8 mouse cellular contexts compared by ENCODE assay signal in genomic region chr2:157736854-157737850, GRCm38 (mm10). TPM values are rescaled to one million over a fixed set of nuclear protein-coding genes. Genes with fewer than 3 reads are reported as not detected.
DNase-seq lines count a peak whose midpoint lies in the region; ATAC-seq lines count a peak whose summit lies in the region.

Ctnnbl1 (plus strand) TSS chr2:157737401.

- peaks cover 2 to 5% of the 10 kb centered on the region in 2 experiments; a peak in 3 of 4 replicates for H3K4me1 ChIP-seq in heart, embryonic 14.5 days (ENCODE audit: control insufficient read depth in 2 of 2, insufficient read depth in 2 of 2, low read length in 2 of 2)
- peaks cover 15% of the 10 kb centered on the region for H3K4me1 ChIP-seq in liver, embryonic 13.5 days (replicated peaks)
- peaks cover 5% of the 10 kb centered on the region for H3K4me1 ChIP-seq in stomach, embryonic 16.5 days (ENCODE audit: control insufficient read depth, insufficient read depth, low read length)

- peak; percentile 94 for ATAC-seq in CD4-positive, CD25-positive, alpha-beta regulatory T cell, adult 4 months
- ATAC-seq in heart, embryonic 14.5 days (ENCODE audit: insufficient number of reproducible peaks, insufficient read depth, low FRiP score, low read depth) = peak; percentile 85
- peak; percentile 93 for ATAC-seq in liver, embryonic 13.5 days (ENCODE audit: low read depth)
- ATAC-seq in stomach, embryonic 16.5 days (ENCODE audit: insufficient read depth, low FRiP score) = peak; percentile 93

- H3K27ac ChIP-seq in heart, embryonic 14.5 days (replicated peaks in 1 of 2; ENCODE audit: control insufficient read depth in 1 of 2, insufficient read depth in 1 of 2, low read depth in 2 of 2, low read length in 2 of 2) = no peak within 1 kb of the TSS
- H3K27ac ChIP-seq in liver, embryonic 13.5 days = no peak within 1 kb of the TSS
- H3K27ac ChIP-seq in stomach, embryonic 16.5 days (ENCODE audit: low read length) = no peak within 1 kb of the TSS

- H3K9ac ChIP-seq in heart, embryonic 14.5 days (ENCODE audit: low read length) = peak within 1 kb of the TSS; percentile 74
- peak within 1 kb of the TSS; percentile 81 for H3K9ac ChIP-seq in liver, embryonic 13.5 days
- peak within 1 kb of the TSS; percentile 77 for H3K9ac ChIP-seq in stomach, embryonic 16.5 days (ENCODE audit: low read length)

- peak; percentile 99 for DNase-seq in c-Kit-negative CD71-positive TER-119-positive erythroid progenitor cells, embryonic 14.5 days (ENCODE audit: low read depth, low spot score)
- peak; percentile 95 for DNase-seq in fibroblast of lung, adult 2 months (ENCODE audit: low read depth)
- peak; percentile 100 for DNase-seq in kidney, postnatal 14 days
- DNase-seq in liver, embryonic 13.5 days = peak; percentile 98
- peak; percentile 99 for DNase-seq in neural tube, embryonic 10.5 days (ENCODE audit: extremely low spot score, low spot score)

- 10% methylated on average over 44 of the region's 44 CpGs for WGBS in heart, embryonic 14.5 days
- WGBS in liver, embryonic 13.5 days (ENCODE audit: insufficient replicate concordance) = 10% methylated on average over 44 of the region's 44 CpGs
- WGBS in stomach, embryonic 16.5 days = 11% methylated on average over 44 of the region's 44 CpGs

- H3K4me2 ChIP-seq in heart, embryonic 14.5 days (ENCODE audit: low read length) = peak within 1 kb of the TSS; percentile 88
- peak within 1 kb of the TSS; percentile 87 for H3K4me2 ChIP-seq in liver, embryonic 13.5 days
- H3K4me2 ChIP-seq in stomach, embryonic 16.5 days (ENCODE audit: low read depth, low read length) = peak within 1 kb of the TSS; percentile 93

- H3K4me3 ChIP-seq in heart, embryonic 14.5 days (ENCODE audit: control insufficient read depth in 1 of 2, insufficient read depth in 1 of 2, low read depth in 1 of 2, low read length in 2 of 2) = peak within 1 kb of the TSS; percentile 61 to 92
- peak within 1 kb of the TSS; percentile 80 for H3K4me3 ChIP-seq in liver, embryonic 13.5 days (replicated peaks)
- H3K4me3 ChIP-seq in stomach, embryonic 16.5 days (replicated peaks; ENCODE audit: low read length) = peak within 1 kb of the TSS; percentile 92

- H3K27me3 ChIP-seq in heart, embryonic 14.5 days (ENCODE audit: control insufficient read depth, insufficient read depth, low read length) = no peaks in the 10 kb centered on the region
- H3K27me3 ChIP-seq in liver, embryonic 13.5 days = no peaks in the 10 kb centered on the region
- no peaks in the 10 kb centered on the region for H3K27me3 ChIP-seq in stomach, embryonic 16.5 days (ENCODE audit: control insufficient read depth, insufficient read depth, low read length)

- H3K36me3 ChIP-seq in heart, embryonic 14.5 days (ENCODE audit: control insufficient read depth, insufficient read depth, low read length) = no peaks in the 10 kb centered on the region
- H3K36me3 ChIP-seq in liver, embryonic 13.5 days = no peaks in the 10 kb centered on the region
- no peaks in the 10 kb centered on the region for H3K36me3 ChIP-seq in stomach, embryonic 16.5 days (ENCODE audit: control insufficient read depth, insufficient read depth, low read length)

- no peaks in the 10 kb centered on the region for H3K9me3 ChIP-seq in heart, embryonic 14.5 days (ENCODE audit: control insufficient read depth, low read length)
- H3K9me3 ChIP-seq in liver, embryonic 13.5 days (replicated peaks) = no peaks in the 10 kb centered on the region
- no peaks in the 10 kb centered on the region for H3K9me3 ChIP-seq in stomach, embryonic 16.5 days (replicated peaks; ENCODE audit: control insufficient read depth, low read length)

RNA-seq across cellular contexts. Expression of gene Ctnnbl1, which starts in this region (rescaled TPM):
- 10 to 100 TPM; 71.0 to 71.9 TPM for polyA plus RNA-seq in CD4-positive, CD25-positive, alpha-beta regulatory T cell, adult 4 months (2017; shearing (Covaris generic))
- polyA plus RNA-seq in heart, embryonic 14.5 days (2014; fragmentation: Nextera tagmentation; extraction: Ambion mirVana) = 29.7 and 30.5 TPM in 2 replicates
- 28.8 and 33.6 TPM in 2 replicates for polyA plus RNA-seq in liver, embryonic 13.5 days (2015; fragmentation: Nextera tagmentation; extraction: Ambion mirVana)
- polyA plus RNA-seq in stomach, embryonic 16.5 days (2015; fragmentation: Nextera tagmentation; extraction: Ambion mirVana) = 43.9 and 44.7 TPM in 2 replicates
